Mouse (Mus musculus) embryonic fibroblast, embryonic 13.5 days (primary cell): ENCODE data around the gene Fra10ac1. TPM values are rescaled to one million over a fixed set of nuclear protein-coding genes. Genes with fewer than 3 reads are reported as not detected.

ENCODE experiments used
- H3K27ac ChIP-seq: 2 replicates; pipeline ENCODE4 v1.5.1; 2012; ENCODE audit warnings: low read length, control low read depth, inconsistent platforms; ENCODE audit not compliant: insufficient read depth
- H3K4me1 ChIP-seq: 2 replicates; pipeline ENCODE4 v1.6.1; 2011; ENCODE audit warnings: low read length; ENCODE audit not compliant: control insufficient read depth, insufficient read depth
- H3K4me3 ChIP-seq: 2 replicates; pipeline ENCODE4 v1.5.1; 2011; ENCODE audit warnings: mild to moderate bottlenecking, control low read depth, low read length; ENCODE audit not compliant: insufficient read depth
- CTCF ChIP-seq: IDR thresholded peaks from 2 replicates; pipeline ENCODE4 v1.5.1; 2011; ENCODE audit warnings: mild to moderate bottlenecking, control low read depth, low read length, moderate library complexity, borderline replicate concordance; ENCODE audit not compliant: insufficient read depth
- POLR2A ChIP-seq: IDR thresholded peaks from 2 replicates; pipeline ENCODE4 v1.6.1; 2011; ENCODE audit warnings: low read depth, mild to moderate bottlenecking, control low read depth, low read length, moderate library complexity
- polyA plus RNA-seq: library from polyadenylated mRNA; stranded (reverse); fragments of >200 nt; gene quantifications from 2 replicates; pipeline ENCODE4 v1.2.4, GENCODE M21; 2011; ENCODE audit warnings: low read depth; ENCODE audit not compliant: missing spikeins, insufficient read length

Fra10ac1 gene
- polyA plus RNA-seq = 19.3 and 21.2 TPM in 2 replicates

GRCm38 (mm10) chr19:38223905-38224684, at the start of gene Fra10ac1:
TSS of gene Fra10ac1 (minus strand) at chr19:38224156.
- peak within 1 kb of the TSS; percentile 50; the same call in 1 of the 2 replicates for H3K27ac ChIP-seq
- peak; percentile 21; the same call in 1 of the 2 replicates for TF ChIP-seq CTCF
- peak; percentile 88 for TF ChIP-seq POLR2A
- peak within 1 kb of the TSS; percentile 54 for H3K4me3 ChIP-seq
- no peaks in the 10 kb centered on the region for H3K4me1 ChIP-seq

- Histone ChIP-seq H3K4me3 (no peak overlapping the region), H3K27ac (no peak overlapping the region), H3K4me1 (no peaks in the 10 kb centered on the region)
- TF ChIP-seq POLR2A (no peak), CTCF (no peak)
These were observed 47.1 kb upstream of the Fra10ac1 start for GRCm38 (mm10) chr19:38271071-38271470.

GRCm38 (mm10) chr19:38267469-38267868, 43.5 kb upstream of the Fra10ac1 start:
- no peaks in the 10 kb centered on the region for H3K4me1 ChIP-seq
- H3K27ac ChIP-seq = no peak overlapping the region
- TF ChIP-seq CTCF (no peak), POLR2A (no peak)
- H3K4me3 ChIP-seq = no peak overlapping the region

- no peak overlapping the region for H3K4me3 ChIP-seq
- no peaks in the 10 kb centered on the region for H3K4me1 ChIP-seq
- no peak for TF ChIP-seq POLR2A
- no peak overlapping the region for H3K27ac ChIP-seq
These were observed 41.8 kb upstream of the Fra10ac1 start for GRCm38 (mm10) chr19:38265767-38266166.

GRCm38 (mm10) chr19:38264505-38265500, 40.8 kb upstream of the Fra10ac1 start, which contains the start of gene Lgi1:
TSS of gene Lgi1 (plus strand) at chr19:38264536.
- Histone ChIP-seq H3K4me3 (no peak within 1 kb of the TSS), H3K4me1 (no peaks in the 10 kb centered on the region), H3K27ac (no peak within 1 kb of the TSS)
- TF ChIP-seq POLR2A (no peak), CTCF (no peak)

GRCm38 (mm10) chr19:38263829-38264504, 40.0 kb upstream of the Fra10ac1 start:
- no peak for TF ChIP-seq POLR2A
- TF ChIP-seq CTCF = no peak
- no peaks in the 10 kb centered on the region for H3K4me1 ChIP-seq
- H3K4me3 ChIP-seq = no peak overlapping the region
- no peak overlapping the region for H3K27ac ChIP-seq

GRCm38 (mm10) chr19:38261351-38261750, 37.4 kb upstream of the Fra10ac1 start:
- no peak overlapping the region for H3K4me3 ChIP-seq
- no peak overlapping the region for H3K27ac ChIP-seq
- TF ChIP-seq CTCF = no peak
- H3K4me1 ChIP-seq = no peaks in the 10 kb centered on the region

- H3K27ac ChIP-seq = no peak overlapping the region
- no peaks in the 10 kb centered on the region for H3K4me1 ChIP-seq
- TF ChIP-seq POLR2A (no peak), CTCF (no peak)
- no peak overlapping the region for H3K4me3 ChIP-seq
These were observed 36.4 kb upstream of the Fra10ac1 start for GRCm38 (mm10) chr19:38260346-38260745.

GRCm38 (mm10) chr19:38259436-38259835, 35.5 kb upstream of the Fra10ac1 start:
- no peak overlapping the region for H3K27ac ChIP-seq
- no peaks in the 10 kb centered on the region for H3K4me1 ChIP-seq
- H3K4me3 ChIP-seq = no peak overlapping the region
- TF ChIP-seq POLR2A (no peak), CTCF (no peak)
